Mouse (Mus musculus): ENCODE results near the gene Adra1d. TPM values are rescaled to one million over a fixed set of nuclear protein-coding genes. Genes with fewer than 3 reads are reported as not detected.

The Adra1d gene
- polyA plus RNA-seq (2012; rRNA removed), result 0.14 and 1.0 TPM in 2 replicates

DNA sequence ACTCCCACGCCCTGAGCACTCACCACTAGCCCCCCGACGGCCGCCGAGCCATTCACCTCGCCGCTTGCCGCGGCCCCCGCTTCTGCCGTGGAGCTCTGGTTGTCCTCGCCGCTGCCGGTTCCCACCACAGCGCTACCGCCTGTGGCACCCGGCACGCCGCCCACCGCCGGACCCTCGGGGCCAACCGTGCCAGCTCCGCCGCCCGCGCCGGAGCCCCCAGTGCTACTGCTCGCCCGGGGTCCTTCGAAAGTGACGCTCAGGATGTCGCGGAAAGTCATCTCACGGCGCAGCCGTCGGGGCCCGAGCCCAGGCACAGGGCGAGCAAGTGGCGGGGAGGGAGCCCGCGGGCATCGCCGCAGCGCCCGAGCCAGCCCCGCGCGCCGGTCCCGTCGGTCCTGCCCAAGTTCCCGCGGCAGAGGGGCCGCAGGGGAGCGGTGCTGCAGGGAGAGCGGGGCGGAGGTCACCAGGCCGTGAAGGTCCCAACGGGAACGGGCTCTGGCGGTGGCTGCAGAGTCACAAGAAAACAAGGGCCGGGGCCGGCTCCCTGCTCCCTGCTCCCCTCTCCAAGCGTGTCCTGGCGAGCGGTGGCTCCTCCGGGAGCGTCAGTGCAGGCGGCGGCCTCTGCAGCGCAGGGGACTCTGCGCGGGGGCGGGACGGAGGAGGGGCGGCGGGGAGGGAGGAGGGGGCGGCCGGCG is at the start of gene Adra1d:
TSS of gene Adra1d (minus strand) at position 393 of the 695 bp plus-strand sequence.

Other genes with a start within 250 kb of the Adra1d start
- 27.7 and 30.0 TPM in 2 replicates for gene Rnf24, start 209.4 kb downstream of the Adra1d start, polyA plus RNA-seq (2012; rRNA removed)
- 57.9 and 60.4 TPM in 2 replicates for gene Smox, start 70.8 kb downstream of the Adra1d start, polyA plus RNA-seq (2012; rRNA removed)